Mouse (Mus musculus): ENCODE measurements around the gene Gm3448. TPM values are rescaled to one million over a fixed set of nuclear protein-coding genes. Genes with fewer than 3 reads are reported as not detected.
"Not testable (repeated sequence)": the region's sequence is repeated elsewhere in the genome, so short reads cannot be mapped to it uniquely, and the experiment has no call there.

Gm3448 gene
- polyA plus RNA-seq, 1 experiment from 2014 or later = 4.6 TPM

DNA sequence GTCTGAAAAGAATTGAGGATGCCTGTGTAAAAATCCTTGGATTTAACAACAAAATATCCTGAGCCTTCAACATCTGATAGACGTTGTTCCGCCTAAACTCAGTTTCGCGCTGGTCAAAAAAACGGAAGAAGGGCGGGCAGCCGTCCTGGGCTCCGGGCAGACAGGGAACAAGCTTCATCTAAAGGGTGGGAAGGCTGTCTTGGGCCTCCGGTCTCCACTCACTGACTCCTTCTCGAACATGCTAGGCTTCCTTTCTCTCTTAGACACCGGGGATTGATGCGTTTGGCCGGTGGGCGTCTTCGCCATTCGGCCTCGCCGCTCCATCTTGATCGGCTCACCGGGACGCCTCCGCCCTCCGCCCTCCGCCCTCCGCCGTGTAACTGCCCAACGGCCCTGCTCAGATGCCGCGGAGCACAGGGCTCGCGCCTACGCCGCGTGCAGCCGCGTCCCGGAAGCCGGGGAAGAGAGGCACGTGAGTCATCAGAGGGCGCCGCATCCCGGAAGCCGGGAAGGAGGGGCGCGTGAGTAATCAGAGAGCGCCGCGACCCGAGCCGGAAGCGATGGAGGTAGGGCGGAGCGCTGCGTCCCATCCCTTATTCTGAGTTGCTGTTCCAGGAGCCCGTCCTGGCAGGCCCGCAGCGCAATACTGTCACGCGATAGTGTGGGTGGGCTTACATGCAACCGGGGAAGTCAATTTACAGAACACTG lies 31.5 kb downstream of the Gm3448 start, which contains the start of gene Gm3435:
TSS of gene Gm3435 (plus strand) at position 471 of the 708 bp plus-strand sequence.
- not testable (repeated sequence) for H3K4me3 ChIP-seq (ENCODE audit: low read depth, low read length); H3K27ac ChIP-seq (ENCODE audit: low read depth, low read length); H3K4me1 ChIP-seq (ENCODE audit: control insufficient read depth, insufficient read depth, low read length); H3K9ac ChIP-seq (ENCODE audit: low read length); DNase-seq (ENCODE audit: low spot score, missing footprints); H3K36me3 ChIP-seq (ENCODE audit: control insufficient read depth, insufficient read depth, low read length); H3K27me3 ChIP-seq (ENCODE audit: control insufficient read depth, insufficient read depth, low read length); H3K9me3 ChIP-seq (ENCODE audit: control insufficient read depth, low read length); H3K4me2 ChIP-seq
- WGBS = no CpG with 5 or more reads among the region's 60 CpGs
- peak; percentile 98 for ATAC-seq (ENCODE audit: low FRiP score)

DNA sequence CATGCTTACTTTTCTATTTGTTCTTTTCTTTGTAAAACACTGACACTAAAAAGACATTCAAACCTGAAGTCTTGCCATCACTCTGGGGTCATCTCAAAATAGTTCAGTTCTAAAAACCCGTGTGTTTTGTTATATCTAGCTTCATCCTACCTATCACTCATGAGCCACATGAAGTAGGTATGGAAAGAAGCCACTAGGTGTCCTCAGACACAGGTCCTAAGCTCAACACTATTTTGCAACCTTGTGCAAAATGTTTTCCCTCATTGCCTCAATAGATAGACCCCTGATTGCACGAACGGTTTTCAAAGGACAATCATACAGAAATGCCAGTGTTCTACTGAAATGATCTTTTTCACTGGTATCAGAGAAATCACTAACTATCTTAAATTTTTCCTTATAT lies 32.2 kb downstream of the Gm3448 start:
- not testable (repeated sequence) for H3K4me3 ChIP-seq (ENCODE audit: low read depth, low read length); H3K27ac ChIP-seq (ENCODE audit: low read depth, low read length); H3K9ac ChIP-seq (ENCODE audit: low read length); DNase-seq (ENCODE audit: low spot score, missing footprints); ATAC-seq (ENCODE audit: low FRiP score); H3K4me2 ChIP-seq; H3K9me3 ChIP-seq (ENCODE audit: control insufficient read depth, low read length); H3K27me3 ChIP-seq (ENCODE audit: control insufficient read depth, insufficient read depth, low read length); H3K4me1 ChIP-seq (ENCODE audit: control insufficient read depth, insufficient read depth, low read length); H3K36me3 ChIP-seq (ENCODE audit: control insufficient read depth, insufficient read depth, low read length)
- WGBS = no CpG with 5 or more reads among the region's 3 CpGs

DNA sequence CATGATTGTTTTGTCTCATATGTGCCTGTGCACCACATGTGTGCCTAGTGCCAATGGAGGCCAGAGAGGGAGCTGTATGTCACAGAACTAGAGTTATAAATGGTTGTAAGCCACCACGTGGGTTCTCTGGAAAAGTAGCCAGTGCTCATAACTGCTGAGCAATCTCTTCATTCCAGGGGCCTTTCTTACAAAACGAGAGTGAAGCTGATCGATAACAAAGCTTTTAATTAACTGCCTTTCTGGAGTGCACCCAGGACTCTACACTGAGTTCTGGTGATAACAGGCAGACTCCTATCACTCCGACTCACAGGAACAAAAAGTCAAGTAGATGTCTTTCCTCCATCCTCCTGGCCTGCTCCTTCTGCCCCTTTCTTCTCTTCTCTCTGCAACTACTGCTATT lies 41.3 kb downstream of the Gm3448 start:
- not testable (repeated sequence) for DNase-seq (ENCODE audit: low spot score, missing footprints); H3K27ac ChIP-seq (ENCODE audit: low read depth, low read length); H3K4me3 ChIP-seq (ENCODE audit: low read depth, low read length); H3K36me3 ChIP-seq (ENCODE audit: control insufficient read depth, insufficient read depth, low read length); H3K9me3 ChIP-seq (ENCODE audit: control insufficient read depth, low read length); H3K27me3 ChIP-seq (ENCODE audit: control insufficient read depth, insufficient read depth, low read length); ATAC-seq (ENCODE audit: low FRiP score); H3K4me1 ChIP-seq (ENCODE audit: control insufficient read depth, insufficient read depth, low read length); H3K4me2 ChIP-seq; H3K9ac ChIP-seq (ENCODE audit: low read length)
- no CpG with 5 or more reads among the region's 4 CpGs for WGBS

DNA sequence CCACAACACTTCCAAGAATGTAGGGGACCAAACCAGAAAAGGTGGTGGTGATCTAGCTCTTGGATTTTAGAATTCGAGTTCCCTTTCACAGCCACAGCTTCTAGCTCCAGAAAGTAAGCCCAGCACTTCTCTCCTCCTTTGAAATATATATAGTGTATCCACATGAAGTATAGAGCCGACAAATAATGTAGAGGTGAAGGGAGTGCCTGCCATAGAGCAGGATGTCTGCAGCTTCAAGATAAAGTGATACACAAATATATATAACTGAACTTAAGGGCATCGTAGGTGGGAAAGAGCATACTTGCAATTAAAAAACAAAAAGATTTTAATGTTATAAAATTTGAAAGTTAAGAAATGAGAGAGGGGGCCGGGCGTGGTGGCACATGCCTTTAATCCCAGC lies 47.2 kb downstream of the Gm3448 start:
- H3K27ac ChIP-seq (ENCODE audit: low read depth, low read length); H3K27me3 ChIP-seq (ENCODE audit: control insufficient read depth, insufficient read depth, low read length); H3K4me2 ChIP-seq; H3K4me3 ChIP-seq (ENCODE audit: low read depth, low read length); H3K9ac ChIP-seq (ENCODE audit: low read length); ATAC-seq (ENCODE audit: low FRiP score); H3K36me3 ChIP-seq (ENCODE audit: control insufficient read depth, insufficient read depth, low read length); H3K9me3 ChIP-seq (ENCODE audit: control insufficient read depth, low read length); DNase-seq (ENCODE audit: low spot score, missing footprints); H3K4me1 ChIP-seq (ENCODE audit: control insufficient read depth, insufficient read depth, low read length): not testable (repeated sequence)
- WGBS = no CpG with 5 or more reads among the region's 5 CpGs

DNA sequence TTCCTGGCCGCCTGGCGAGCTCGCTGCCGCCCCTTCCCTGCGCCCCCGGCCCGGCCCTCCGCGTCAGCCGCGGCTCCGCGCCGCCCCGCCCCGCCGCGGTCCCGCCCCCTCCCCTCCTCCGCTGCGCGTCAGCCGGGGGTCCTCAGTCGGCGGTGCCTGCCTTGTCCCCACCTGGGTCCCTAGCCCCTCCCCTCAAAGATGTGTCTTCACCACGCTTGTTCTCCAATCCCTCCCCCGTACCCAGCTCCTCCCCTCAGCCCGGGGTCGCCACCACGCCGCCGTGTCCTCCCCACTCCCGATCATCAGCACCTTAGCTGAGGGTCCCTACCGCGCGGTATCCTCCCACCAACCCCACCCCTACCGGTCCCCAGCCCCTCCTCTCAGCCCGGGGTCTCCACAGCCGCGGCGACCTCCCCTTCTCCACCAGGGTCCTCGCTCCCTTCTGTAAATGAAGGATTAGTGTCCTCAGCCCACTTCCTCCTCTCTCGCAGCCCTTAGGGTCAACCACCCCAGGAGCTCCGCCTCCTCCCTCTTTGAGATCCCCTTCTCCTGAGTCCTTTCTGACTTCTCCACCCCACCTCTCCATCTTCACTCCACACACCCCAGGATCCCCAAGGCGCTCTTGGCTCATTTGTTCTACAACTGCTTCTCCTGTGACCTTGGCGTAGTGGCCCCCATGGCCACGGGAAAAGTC lies 48.1 kb downstream of the Gm3448 start:
- no CpG with 5 or more reads among the region's 47 CpGs for WGBS
- not testable (repeated sequence) for H3K27ac ChIP-seq (ENCODE audit: low read depth, low read length); H3K27me3 ChIP-seq (ENCODE audit: control insufficient read depth, insufficient read depth, low read length); H3K9me3 ChIP-seq (ENCODE audit: control insufficient read depth, low read length); H3K4me1 ChIP-seq (ENCODE audit: control insufficient read depth, insufficient read depth, low read length); H3K36me3 ChIP-seq (ENCODE audit: control insufficient read depth, insufficient read depth, low read length); H3K4me3 ChIP-seq (ENCODE audit: low read depth, low read length); H3K4me2 ChIP-seq; H3K9ac ChIP-seq (ENCODE audit: low read length); DNase-seq (ENCODE audit: low spot score, missing footprints)
- ATAC-seq (ENCODE audit: low FRiP score) = peak; percentile 92

DNA sequence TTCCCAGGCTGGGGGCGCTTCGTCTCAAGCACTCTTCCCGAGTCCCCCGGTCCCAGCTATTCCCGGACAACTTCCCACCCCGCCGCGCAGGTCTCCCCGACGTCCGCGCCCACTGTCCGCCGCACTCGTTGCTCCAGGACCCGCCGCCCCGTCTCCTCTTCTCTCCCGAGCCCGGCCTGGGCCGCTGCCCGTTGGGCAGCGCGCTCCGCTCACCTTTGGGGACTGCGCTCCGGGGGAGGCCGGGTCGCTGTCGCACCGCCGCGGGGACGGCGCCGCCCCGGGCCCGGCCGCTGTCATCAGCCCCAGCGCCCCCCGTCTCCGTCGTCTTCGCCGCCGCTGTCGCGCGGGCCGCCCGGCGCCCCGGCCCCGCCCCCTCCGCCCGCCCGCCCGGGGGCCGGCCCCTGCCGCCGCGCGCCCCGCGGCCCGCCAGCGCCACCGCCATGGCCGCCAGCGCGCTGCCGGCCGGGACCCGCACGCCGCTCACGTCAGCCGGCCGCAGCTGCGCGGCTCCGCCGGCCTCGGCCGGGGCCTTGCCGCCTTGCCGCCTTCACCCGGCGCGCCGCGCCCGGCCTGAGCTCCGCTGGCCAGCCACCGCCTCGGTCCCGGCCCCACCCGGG lies 48.7 kb downstream of the Gm3448 start:
- not testable (repeated sequence) for H3K4me3 ChIP-seq (ENCODE audit: low read depth, low read length); H3K27ac ChIP-seq (ENCODE audit: low read depth, low read length); H3K4me1 ChIP-seq (ENCODE audit: control insufficient read depth, insufficient read depth, low read length); H3K36me3 ChIP-seq (ENCODE audit: control insufficient read depth, insufficient read depth, low read length); H3K4me2 ChIP-seq; H3K27me3 ChIP-seq (ENCODE audit: control insufficient read depth, insufficient read depth, low read length); H3K9ac ChIP-seq (ENCODE audit: low read length); DNase-seq (ENCODE audit: low spot score, missing footprints); H3K9me3 ChIP-seq (ENCODE audit: control insufficient read depth, low read length)
- peak; percentile 86 for ATAC-seq (ENCODE audit: low FRiP score)
- WGBS = no CpG with 5 or more reads among the region's 98 CpGs

DNA sequence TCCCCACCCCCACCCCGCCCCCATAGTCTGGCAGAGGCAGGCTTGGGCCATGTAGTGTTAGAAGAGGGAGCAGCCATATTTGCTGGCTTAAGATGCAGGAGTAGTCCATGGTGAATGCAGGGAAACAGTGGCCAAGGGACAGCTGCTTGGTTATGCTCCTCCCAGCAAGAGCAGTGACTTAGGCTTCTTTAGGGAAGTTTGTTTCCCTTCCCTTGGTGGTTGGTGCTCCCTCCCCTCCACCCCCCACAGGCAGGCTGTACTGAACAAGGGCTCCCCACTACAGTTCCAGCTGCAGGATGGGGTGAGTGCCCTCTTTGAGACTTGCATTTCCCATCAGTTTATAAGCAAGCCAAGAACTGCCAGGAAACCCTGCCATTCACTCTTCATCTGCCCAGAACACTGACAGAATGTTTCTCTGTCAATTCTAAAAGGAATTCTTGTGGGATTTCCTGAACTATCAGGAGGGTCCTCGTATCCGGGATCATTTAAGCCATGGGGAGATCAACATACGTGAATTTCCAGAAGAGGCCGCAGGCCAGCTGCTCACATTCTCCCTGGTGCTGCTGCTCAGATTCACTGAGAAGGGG lies 51.1 kb downstream of the Gm3448 start:
- not testable (repeated sequence) for H3K4me1 ChIP-seq (ENCODE audit: control insufficient read depth, insufficient read depth, low read length); H3K4me3 ChIP-seq (ENCODE audit: low read depth, low read length); H3K9me3 ChIP-seq (ENCODE audit: control insufficient read depth, low read length); DNase-seq (ENCODE audit: low spot score, missing footprints); H3K36me3 ChIP-seq (ENCODE audit: control insufficient read depth, insufficient read depth, low read length); H3K4me2 ChIP-seq; ATAC-seq (ENCODE audit: low FRiP score); H3K27ac ChIP-seq (ENCODE audit: low read depth, low read length); H3K27me3 ChIP-seq (ENCODE audit: control insufficient read depth, insufficient read depth, low read length); H3K9ac ChIP-seq (ENCODE audit: low read length)
- WGBS = 79% methylated on average over 4 of the region's 5 CpGs

DNA sequence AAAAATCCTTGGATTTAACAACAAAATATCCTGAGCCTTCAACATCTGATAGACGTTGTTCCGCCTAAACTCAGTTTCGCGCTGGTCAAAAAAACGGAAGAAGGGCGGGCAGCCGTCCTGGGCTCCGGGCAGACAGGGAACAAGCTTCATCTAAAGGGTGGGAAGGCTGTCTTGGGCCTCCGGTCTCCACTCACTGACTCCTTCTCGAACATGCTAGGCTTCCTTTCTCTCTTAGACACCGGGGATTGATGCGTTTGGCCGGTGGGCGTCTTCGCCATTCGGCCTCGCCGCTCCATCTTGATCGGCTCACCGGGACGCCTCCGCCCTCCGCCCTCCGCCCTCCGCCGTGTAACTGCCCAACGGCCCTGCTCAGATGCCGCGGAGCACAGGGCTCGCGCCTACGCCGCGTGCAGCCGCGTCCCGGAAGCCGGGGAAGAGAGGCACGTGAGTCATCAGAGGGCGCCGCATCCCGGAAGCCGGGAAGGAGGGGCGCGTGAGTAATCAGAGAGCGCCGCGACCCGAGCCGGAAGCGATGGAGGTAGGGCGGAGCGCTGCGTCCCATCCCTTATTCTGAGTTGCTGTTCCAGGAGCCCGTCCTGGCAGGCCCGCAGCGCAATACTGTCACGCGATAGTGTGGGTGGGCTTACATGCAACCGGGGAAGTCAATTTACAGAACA lies 62.8 kb downstream of the Gm3448 start, which contains the start of the genes 9030025P20Rik and Gm3417:
TSS of gene 9030025P20Rik (plus strand) at position 107 of the 677 bp plus-strand sequence.
TSS of gene Gm3417 (minus strand) at position 429 of the 677 bp plus-strand sequence.
- H3K4me1 ChIP-seq (ENCODE audit: control insufficient read depth, insufficient read depth, low read length); H3K4me2 ChIP-seq; H3K27me3 ChIP-seq (ENCODE audit: control insufficient read depth, insufficient read depth, low read length); DNase-seq (ENCODE audit: low spot score, missing footprints); H3K27ac ChIP-seq (ENCODE audit: low read depth, low read length); H3K4me3 ChIP-seq (ENCODE audit: low read depth, low read length); H3K9me3 ChIP-seq (ENCODE audit: control insufficient read depth, low read length); H3K9ac ChIP-seq (ENCODE audit: low read length); H3K36me3 ChIP-seq (ENCODE audit: control insufficient read depth, insufficient read depth, low read length): not testable (repeated sequence)
- ATAC-seq (ENCODE audit: low FRiP score) = peak; percentile 97
- WGBS = no CpG with 5 or more reads among the region's 60 CpGs
